Mouse (Mus musculus): ENCODE measurements around the gene Cdc6. TPM values are rescaled to one million over a fixed set of nuclear protein-coding genes. Genes with fewer than 3 reads are reported as not detected.

Gene Cdc6
- total RNA-seq, 2 experiments from 2014 or later, result 7.5 to 9.1 TPM

DNA sequence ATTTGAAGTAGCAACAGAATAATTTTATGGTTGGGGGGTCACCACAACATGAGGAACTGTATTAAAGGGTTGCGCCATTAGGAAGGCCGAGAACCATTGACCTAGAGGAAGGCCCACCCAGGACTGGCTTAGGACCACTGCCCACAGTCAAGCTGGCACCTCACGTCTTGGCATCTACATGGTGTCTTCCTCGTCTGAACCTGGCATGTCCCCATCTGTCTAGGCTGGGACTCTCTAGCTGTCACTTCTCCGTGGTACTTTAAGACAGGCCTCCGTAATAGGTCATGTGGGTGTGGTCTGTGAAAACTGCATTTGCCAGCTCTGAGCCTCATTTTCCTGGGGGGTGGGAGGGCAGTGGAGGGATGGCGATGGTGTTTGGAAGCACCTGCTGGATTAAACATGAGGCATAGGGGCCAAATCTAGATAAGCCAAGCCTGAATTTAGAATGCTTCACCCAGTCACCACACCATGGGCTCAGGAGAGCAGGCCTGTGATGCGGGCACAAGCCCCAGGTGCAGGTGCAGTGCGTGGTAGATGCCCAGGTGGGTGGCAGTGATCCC lies 65.3 kb downstream of the Cdc6 start:
- DNase-seq (ENCODE audit: low spot score in 2 of 2), result no peak

Other genes with a start within 250 kb of the Cdc6 start
- gene Gsdma, start 243.4 kb upstream of the Cdc6 start, total RNA-seq (2021), result not detected
- gene Psmd3, start 225.2 kb upstream of the Cdc6 start, total RNA-seq (2021), result 100 to 1,000 TPM; 137 to 147 TPM
- not detected for gene Csf3, start 206.5 kb upstream of the Cdc6 start, total RNA-seq (2021)
- gene Med24, start 178.4 kb upstream of the Cdc6 start, total RNA-seq (2021), result 10 to 100 TPM; 75.7 to 84.8 TPM
- gene Thra, start 167.2 kb upstream of the Cdc6 start, total RNA-seq (2021), result 100 to 1,000 TPM; 181 to 195 TPM
- 100 to 1,000 TPM; 104 to 115 TPM for gene Nr1d1, start 132.5 kb upstream of the Cdc6 start, total RNA-seq (2021)
- 100 to 1,000 TPM; 119 to 121 TPM for gene Msl1, start 112.3 kb upstream of the Cdc6 start, total RNA-seq (2021)
- 10 to 100 TPM; 45.2 to 54.8 TPM for gene Casc3, start 102.9 kb upstream of the Cdc6 start, total RNA-seq (2021)
- 1 to 10 TPM; 2.6 to 3.0 TPM for gene Rapgefl1, start 71.0 kb upstream of the Cdc6 start, total RNA-seq (2021)
- gene Wipf2, start 44.2 kb upstream of the Cdc6 start, total RNA-seq (2021), result 10 to 100 TPM; 18.4 to 19.7 TPM
- gene Rara, start 20.0 kb downstream of the Cdc6 start, total RNA-seq (2021), result 10 to 100 TPM; 46.4 to 50.6 TPM
- gene Gjd3, start 75.2 kb downstream of the Cdc6 start, total RNA-seq (2021), result 1 to 10 TPM in 1 of 2 experiments, under 1 TPM in 1; 0.50 to 1.0 TPM
- gene Top2a, start 116.4 kb downstream of the Cdc6 start, total RNA-seq (2021), result 100 to 1,000 TPM in 1 of 2 experiments, 10 to 100 TPM in 1; 97.3 to 114 TPM
- 100 to 1,000 TPM; 223 to 254 TPM for gene Igfbp4, start 133.4 kb downstream of the Cdc6 start, total RNA-seq (2021)
- gene Tns4, start 181.5 kb downstream of the Cdc6 start, total RNA-seq (2021), result under 1 TPM; 0.31 to 0.51 TPM
- under 1 TPM; 0.34 to 0.51 TPM for gene Ccr7, start 247.3 kb downstream of the Cdc6 start, total RNA-seq (2021)

Data from adrenal gland, postnatal 4 days (tissue).